22 mouse cellular contexts compared by ENCODE assay signal in genomic region chr10:77110843-77111242, GRCm38 (mm10). TPM values are rescaled to one million over a fixed set of nuclear protein-coding genes. Genes with fewer than 3 reads are reported as not detected.
DNase-seq lines count a peak whose midpoint lies in the region; ATAC-seq and TF ChIP-seq lines count a peak whose summit lies in the region.
"Had no signal": no experiment of that assay in that cellular context is flagged by ENCODE, and none has a peak within 500 bp of the region (broad histone marks: within the 10 kb centered on the region; RNA-seq: fewer than 3 reads in every experiment).

No protein-coding gene starts in this region.

- no peaks in the 10 kb centered on the region for H3K36me3 ChIP-seq in embryonic facial prominence, embryonic 15.5 days
- H3K36me3 ChIP-seq in embryonic facial prominence, embryonic 10.5 days (replicated peaks): peaks cover 33% of the 10 kb centered on the region
- peaks cover under 1% of the 10 kb centered on the region; the same call in 1 of the 2 replicates for H3K36me3 ChIP-seq in kidney, embryonic 16.5 days (ENCODE audit: insufficient read depth, low read length)
- H3K36me3 ChIP-seq in kidney, adult 2 months (ENCODE audit: control insufficient read depth, insufficient read depth, low read length): no peaks in the 10 kb centered on the region
- no peaks in the 10 kb centered on the region for H3K36me3 ChIP-seq in stomach, embryonic 14.5 days (ENCODE audit: control insufficient read depth, insufficient read depth, low read length)
- H3K36me3 ChIP-seq in stomach, postnatal 0 days (ENCODE audit: control insufficient read depth, insufficient read depth, low read length): no peaks in the 10 kb centered on the region
- H3K36me3 ChIP-seq: hindbrain, embryonic 13.5 days; midbrain, embryonic 13.5 days; stomach, embryonic 15.5 days had no signal

- WGBS in embryonic facial prominence, embryonic 15.5 days: 55% methylated on average over 7 of the region's 7 CpGs
- WGBS in embryonic facial prominence, embryonic 10.5 days: 74% methylated on average over 7 of the region's 7 CpGs
- 42% methylated on average over 7 of the region's 7 CpGs for WGBS in kidney, embryonic 16.5 days
- WGBS in kidney, adult 2 months: 64% methylated on average over 7 of the region's 7 CpGs
- WGBS in stomach, embryonic 14.5 days: 68% methylated on average over 7 of the region's 7 CpGs
- 65% methylated on average over 7 of the region's 7 CpGs for WGBS in stomach, postnatal 0 days

- DNase-seq in embryonic facial prominence, embryonic 10.5 days (ENCODE audit: low spot score): no peak
- no peak for DNase-seq in kidney, adult 2 months
- DNase-seq in stomach, postnatal 0 days (ENCODE audit: low spot score): no peak
- no peak for DNase-seq in right cerebral cortex, postnatal 36 days (ENCODE audit: low spot score in 2 of 2)
- no peak for DNase-seq in embryo, embryonic 9.5 days (ENCODE audit: extremely low spot score)
- DNase-seq: adrenal gland, adult 8-10 months; cerebellum, adult 11-12 months; cerebellum, postnatal 14 days; kidney, adult 18-20 months; left cerebral cortex, postnatal 4 days; lung, adult 2 months; right cerebral cortex, postnatal 25 days had no signal

- H3K27ac ChIP-seq in embryonic facial prominence, embryonic 15.5 days (replicated peaks): no peak overlapping the region
- no peak overlapping the region for H3K27ac ChIP-seq in embryonic facial prominence, embryonic 10.5 days (replicated peaks)
- H3K27ac ChIP-seq in kidney, embryonic 16.5 days (ENCODE audit: low read length): peak overlapping the region; percentile 70
- no peak overlapping the region for H3K27ac ChIP-seq in kidney, adult 2 months (ENCODE audit: insufficient read depth, low read depth, low read length)
- no peak overlapping the region for H3K27ac ChIP-seq in stomach, embryonic 14.5 days (ENCODE audit: low read length)
- no peak overlapping the region for H3K27ac ChIP-seq in stomach, postnatal 0 days (replicated peaks)
- H3K27ac ChIP-seq: hindbrain, embryonic 13.5 days; midbrain, embryonic 13.5 days; stomach, embryonic 15.5 days had no signal

- no peak overlapping the region for H3K4me3 ChIP-seq in embryonic facial prominence, embryonic 15.5 days (replicated peaks)
- H3K4me3 ChIP-seq in embryonic facial prominence, embryonic 10.5 days: no peak overlapping the region
- H3K4me3 ChIP-seq in kidney, embryonic 16.5 days (ENCODE audit: low read length): peak overlapping the region; percentile 39; the same call in 1 of the 2 replicates
- H3K4me3 ChIP-seq in kidney, adult 2 months (ENCODE audit: insufficient read depth, low read depth, low read length): no peak overlapping the region
- no peak overlapping the region for H3K4me3 ChIP-seq in stomach, embryonic 14.5 days (ENCODE audit: low read depth, low read length)
- H3K4me3 ChIP-seq in stomach, postnatal 0 days (ENCODE audit: low read depth, low read length): no peak overlapping the region
- H3K4me3 ChIP-seq: hindbrain, embryonic 13.5 days; midbrain, embryonic 13.5 days; stomach, embryonic 15.5 days had no signal

- TF ChIP-seq EP300 in stomach, postnatal 0 days (optimal IDR thresholded peaks at IDR 0.05): no peak

- H3K4me1 ChIP-seq in embryonic facial prominence, embryonic 15.5 days: peaks cover 39% of the 10 kb centered on the region
- peaks cover 51% of the 10 kb centered on the region for H3K4me1 ChIP-seq in embryonic facial prominence, embryonic 10.5 days
- peaks cover 62% of the 10 kb centered on the region for H3K4me1 ChIP-seq in kidney, embryonic 16.5 days (ENCODE audit: insufficient read depth, low read length)
- H3K4me1 ChIP-seq in kidney, adult 2 months (ENCODE audit: control insufficient read depth, insufficient read depth, low read length): peaks cover 24% of the 10 kb centered on the region
- H3K4me1 ChIP-seq in stomach, embryonic 14.5 days (ENCODE audit: control insufficient read depth, insufficient read depth, low read length): peaks cover 28% of the 10 kb centered on the region
- peaks cover 7% of the 10 kb centered on the region; the same call in 1 of the 2 replicates for H3K4me1 ChIP-seq in stomach, postnatal 0 days (replicated peaks; ENCODE audit: control insufficient read depth, insufficient read depth)

- no peaks in the 10 kb centered on the region for H3K27me3 ChIP-seq in embryonic facial prominence, embryonic 15.5 days
- H3K27me3 ChIP-seq in embryonic facial prominence, embryonic 10.5 days (replicated peaks; ENCODE audit: low read depth, poor library complexity, severe bottlenecking): no peaks in the 10 kb centered on the region
- no peaks in the 10 kb centered on the region for H3K27me3 ChIP-seq in kidney, embryonic 16.5 days (ENCODE audit: insufficient read depth, low read length)
- H3K27me3 ChIP-seq in kidney, adult 2 months (replicated peaks; ENCODE audit: control insufficient read depth, insufficient read depth, low read length): no peaks in the 10 kb centered on the region
- H3K27me3 ChIP-seq in stomach, embryonic 14.5 days (ENCODE audit: control insufficient read depth, insufficient read depth, low read length): no peaks in the 10 kb centered on the region
- no peaks in the 10 kb centered on the region for H3K27me3 ChIP-seq in stomach, postnatal 0 days (ENCODE audit: control insufficient read depth, insufficient read depth, low read length)
- H3K27me3 ChIP-seq: hindbrain, embryonic 13.5 days; megakaryocyte, embryonic 14.5 days; midbrain, embryonic 13.5 days; stomach, embryonic 15.5 days had no signal

- no peaks in the 10 kb centered on the region for H3K9me3 ChIP-seq in embryonic facial prominence, embryonic 15.5 days (replicated peaks)
- H3K9me3 ChIP-seq in embryonic facial prominence, embryonic 10.5 days: no peaks in the 10 kb centered on the region
- H3K9me3 ChIP-seq in kidney, embryonic 16.5 days (ENCODE audit: low read length): no peaks in the 10 kb centered on the region
- no peaks in the 10 kb centered on the region for H3K9me3 ChIP-seq in stomach, embryonic 14.5 days (ENCODE audit: control insufficient read depth, low read depth, low read length)
- no peaks in the 10 kb centered on the region for H3K9me3 ChIP-seq in stomach, postnatal 0 days (ENCODE audit: control insufficient read depth, low read length)
- H3K9me3 ChIP-seq: hindbrain, embryonic 13.5 days; midbrain, embryonic 13.5 days; stomach, embryonic 15.5 days had no signal

- ATAC-seq in embryonic facial prominence, embryonic 15.5 days (ENCODE audit: insufficient number of reproducible peaks, low FRiP score, low TSS enrichment, low read depth): 0 out of 2 replicates have a peak, but pooled peaks have one; percentile 5
- ATAC-seq in kidney, embryonic 16.5 days (ENCODE audit: low FRiP score, low TSS enrichment): no peak
- ATAC-seq in stomach, embryonic 14.5 days (ENCODE audit: insufficient number of reproducible peaks, insufficient read depth, low FRiP score, low read depth): 0 out of 2 replicates have a peak, but pooled peaks have one; percentile 10
- no peak for ATAC-seq in stomach, postnatal 0 days (ENCODE audit: low FRiP score, low TSS enrichment)
- ATAC-seq: activated CD4-positive, CD25-positive, alpha-beta regulatory T cell, adult 4 months; forebrain, embryonic 14.5 days; inflammation-experienced regulatory T-cells, adult 6 months; midbrain, embryonic 13.5 days had no signal

- TF ChIP-seq CTCF in kidney, adult 2 months (conservative IDR thresholded peaks at IDR 0.05; ENCODE audit: insufficient read depth, insufficient read length, low read depth, low read length): no peak
- TF ChIP-seq CTCF in stomach, postnatal 0 days (IDR thresholded peaks at IDR 0.05; ENCODE audit: low read depth): no peak

- no peak overlapping the region for H3K9ac ChIP-seq in embryonic facial prominence, embryonic 15.5 days
- peak overlapping the region; percentile 36 for H3K9ac ChIP-seq in kidney, embryonic 16.5 days (replicated peaks; ENCODE audit: low read length)
- H3K9ac ChIP-seq in stomach, embryonic 14.5 days (replicated peaks; ENCODE audit: low read depth, low read length): no peak overlapping the region
- no peak overlapping the region for H3K9ac ChIP-seq in stomach, postnatal 0 days (ENCODE audit: low read length)
- H3K9ac ChIP-seq: hindbrain, embryonic 13.5 days; midbrain, embryonic 13.5 days; stomach, embryonic 15.5 days had no signal

- TF ChIP-seq POLR2A in kidney, adult 2 months (IDR thresholded peaks at IDR 0.05; ENCODE audit: low read depth, low read length): no peak

- peak overlapping the region; percentile 8; the same call in 1 of the 2 replicates for H3K4me2 ChIP-seq in embryonic facial prominence, embryonic 15.5 days (replicated peaks)
- peak overlapping the region; percentile 54 for H3K4me2 ChIP-seq in kidney, embryonic 16.5 days (replicated peaks; ENCODE audit: low read depth, low read length)
- H3K4me2 ChIP-seq in stomach, embryonic 14.5 days (replicated peaks; ENCODE audit: low read depth, low read length): no peak overlapping the region
- H3K4me2 ChIP-seq in stomach, postnatal 0 days (replicated peaks; ENCODE audit: low read depth): no peak overlapping the region
- H3K4me2 ChIP-seq: hindbrain, embryonic 13.5 days; midbrain, embryonic 13.5 days; stomach, embryonic 15.5 days had no signal

RNA-seq across cellular contexts. Expression of gene Col18a1, which starts 55.5 kb away (rescaled TPM):
- 85.6 and 86.5 TPM in 2 replicates for polyA plus RNA-seq in embryonic facial prominence, embryonic 15.5 days (2015; fragmentation: Nextera tagmentation; extraction: Ambion mirVana)
- 184 and 201 TPM in 2 replicates for polyA plus RNA-seq in embryonic facial prominence, embryonic 10.5 days (2016; fragmentation: Nextera tagmentation; extraction: Ambion mirVana)
- 255 and 257 TPM in 2 replicates for polyA plus RNA-seq in kidney, embryonic 16.5 days (2015; fragmentation: Nextera tagmentation; extraction: Ambion mirVana)
- 114 and 138 TPM in 2 replicates for polyA plus RNA-seq in kidney, adult 2 months (2012; rRNA removed)
- 49.8 and 56.3 TPM in 2 replicates for polyA plus RNA-seq in stomach, embryonic 14.5 days (2014; fragmentation: Nextera tagmentation; extraction: Ambion mirVana)
- 26.3 and 26.6 TPM in 2 replicates for polyA plus RNA-seq in stomach, postnatal 0 days (2015; fragmentation: Nextera tagmentation; extraction: Ambion mirVana)

Comparison
In these comparisons a context has a peak if more than half of its experiments do, and no peak if none do; other contexts are left out.
1. ATAC-seq: peak in embryonic facial prominence, embryonic 15.5 days (single experiment) and stomach, embryonic 14.5 days (single experiment); none in kidney, embryonic 16.5 days (single experiment) and stomach, postnatal 0 days (single experiment).
2. H3K4me2 ChIP-seq: peak in embryonic facial prominence, embryonic 15.5 days (single experiment) and kidney, embryonic 16.5 days (single experiment); none in stomach, embryonic 14.5 days (single experiment) and stomach, postnatal 0 days (single experiment).